Mouse (Mus musculus) left cerebral cortex, adult 2 months (tissue): Measurements from ENCODE around the gene Foxf1. TPM values are rescaled to one million over a fixed set of nuclear protein-coding genes. Genes with fewer than 3 reads are reported as not detected.
A peak's percentile ranks its signal among the peaks of the same experiment; 100 is the strongest.

Source experiments
- DNase-seq, 2 experiments: peaks; one replicate each; pipeline ENCODE4 v3.0.0; 2021 to 2022; ENCODE audit warnings: low spot score in 2 of 2, mixed read lengths in 1 of 2; ENCODE audit errors: extremely low spot score in 1 of 2
- H3K27ac ChIP-seq: fragments of 200-600 bp; 2 replicates; pipeline ENCODE4 v1.8.1; 2022
- H3K4me3 ChIP-seq: fragments of 200-600 bp; 2 replicates; pipeline ENCODE4 v1.8.1; 2022
- CTCF ChIP-seq: fragments of 200-600 bp; IDR thresholded peaks from 2 replicates; pipeline ENCODE4 v1.8.1; 2022; ENCODE audit warnings: antibody characterized with exemption, mild to moderate bottlenecking, moderate library complexity
- intact Hi-C: fragments of 180-260 bp; cut with DNase I; formaldehyde crosslinking; loops from one replicate; pipeline ENCODE4 v1.15.1; 2025
- total RNA-seq, 2 experiments: library from RNA; stranded (reverse); gene quantifications; 2 replicates each; pipeline ENCODE4 v1.2.3; 2021

The Foxf1 gene
- total RNA-seq, 2 experiments from 2014 or later: 0.79 to 0.91 TPM

- no peak; the same call in 1 of the 2 replicates for TF ChIP-seq CTCF
- DNase-seq: no peak
- Histone ChIP-seq H3K27ac (no peak overlapping the region), H3K4me3 (peak overlapping the region; percentile 38; the same call in 1 of the 2 replicates)
- intact Hi-C loops: no loop called here
Measured at GRCm38 (mm10) chr8:121117186-121117651, 33.0 kb downstream of the Foxf1 start.

- Histone ChIP-seq H3K27ac (no peak overlapping the region), H3K4me3 (no peak overlapping the region)
- TF ChIP-seq CTCF: no peak
- intact Hi-C loops: loop anchor here (2.0 kb wide), 1 partner anchor 43 kb away; no protein-coding TSS in a partner anchor
- no peak for DNase-seq
Measured at GRCm38 (mm10) chr8:121117906-121118305, 33.7 kb downstream of the Foxf1 start.

GRCm38 (mm10) chr8:121118634-121119420, 34.6 kb downstream of the Foxf1 start:
- intact Hi-C loops: loop anchor here (2.0 kb wide), 1 partner anchor 44 kb away; no protein-coding TSS in a partner anchor
- Histone ChIP-seq H3K27ac (no peak overlapping the region), H3K4me3 (no peak overlapping the region)
- TF ChIP-seq CTCF: no peak
- no peak for DNase-seq

GRCm38 (mm10) chr8:121119635-121120455, 35.7 kb downstream of the Foxf1 start:
- Histone ChIP-seq H3K27ac (no peak overlapping the region), H3K4me3 (no peak overlapping the region)
- intact Hi-C loops: loop anchor here (2.0 kb wide), 1 partner anchor 45 kb away; no protein-coding TSS in a partner anchor
- DNase-seq: no peak
- TF ChIP-seq CTCF: no peak

- H3K4me3 ChIP-seq: no peak overlapping the region
- H3K27ac ChIP-seq: no peak overlapping the region
- TF ChIP-seq CTCF: no peak
- no peak for DNase-seq
- intact Hi-C loops: no loop called here
Measured at GRCm38 (mm10) chr8:121120456-121121419, 36.6 kb downstream of the Foxf1 start.

GRCm38 (mm10) chr8:121121704-121122103, 37.5 kb downstream of the Foxf1 start:
- DNase-seq: no peak
- H3K4me3 ChIP-seq: no peak overlapping the region
- intact Hi-C loops: no loop called here
- H3K27ac ChIP-seq: no peak overlapping the region
- TF ChIP-seq CTCF: no peak

- TF ChIP-seq CTCF: no peak
- H3K27ac ChIP-seq: no peak overlapping the region
- intact Hi-C loops: no loop called here
- H3K4me3 ChIP-seq: no peak overlapping the region
- no peak for DNase-seq
Measured at GRCm38 (mm10) chr8:121122368-121122767, 38.2 kb downstream of the Foxf1 start.

- H3K27ac ChIP-seq: no peak overlapping the region
- no peak for DNase-seq
- TF ChIP-seq CTCF: no peak
- no peak overlapping the region for H3K4me3 ChIP-seq
- intact Hi-C loops: no loop called here
Measured at GRCm38 (mm10) chr8:121123113-121123512, 38.9 kb downstream of the Foxf1 start.

- no peak overlapping the region for H3K4me3 ChIP-seq
- no peak for TF ChIP-seq CTCF
- intact Hi-C loops: no loop called here
- DNase-seq: no peak
- H3K27ac ChIP-seq: no peak overlapping the region
Measured at GRCm38 (mm10) chr8:121124547-121125239, 40.5 kb downstream of the Foxf1 start.

- intact Hi-C loops: no loop called here
- DNase-seq: peak; percentile 43 to 57
- Histone ChIP-seq H3K4me3 (no peak overlapping the region), H3K27ac (no peak overlapping the region)
- peak; percentile 43 for TF ChIP-seq CTCF
Measured at GRCm38 (mm10) chr8:121125311-121125876, 41.2 kb downstream of the Foxf1 start.
